Mouse (Mus musculus) intestine, embryonic 16.5 days (tissue): ENCODE measurements around the gene Gpx7. TPM values are rescaled to one million over a fixed set of nuclear protein-coding genes. Genes with fewer than 3 reads are reported as not detected.

Experiments used
- ATAC-seq: fragments of 200-750 bp; cut with Nextera tagmentation; 2 replicates; pipeline ENCODE4 v1.8.0; 2017; ENCODE audit warnings: moderate TSS enrichment, moderate library complexity
- H3K27ac ChIP-seq: fragments of 300-500 bp; sonication (generic); 2 replicates; pipeline ENCODE4 v1.5.1; 2014; ENCODE audit warnings: mild to moderate bottlenecking, low read length
- H3K27me3 ChIP-seq: fragments of 300-500 bp; sonication (generic); replicated peaks from 2 replicates; pipeline ENCODE4 v1.6.1; 2014; ENCODE audit warnings: low read length, control low read depth, mixed read lengths; ENCODE audit not compliant: control insufficient read depth, insufficient read depth
- H3K36me3 ChIP-seq: fragments of 300-500 bp; sonication (generic); 2 replicates; pipeline ENCODE4 v1.6.1; 2014; ENCODE audit warnings: low read length, control low read depth; ENCODE audit not compliant: control insufficient read depth, insufficient read depth
- H3K4me1 ChIP-seq: fragments of 300-500 bp; sonication (generic); 2 replicates; pipeline ENCODE4 v1.6.1; 2014; ENCODE audit warnings: low read length, control low read depth, mixed read lengths; ENCODE audit not compliant: control insufficient read depth, insufficient read depth
- H3K4me2 ChIP-seq: fragments of 300-500 bp; sonication (generic); 2 replicates; pipeline ENCODE4 v1.6.1; 2014; ENCODE audit warnings: low read depth, low read length, control low read depth
- H3K4me3 ChIP-seq: fragments of 300-500 bp; sonication (generic); 2 replicates; pipeline ENCODE4 v1.5.1; 2014; ENCODE audit warnings: mild to moderate bottlenecking, low read length
- H3K9ac ChIP-seq: fragments of 300-500 bp; sonication (generic); 2 replicates; pipeline ENCODE4 v1.6.1; 2014; ENCODE audit warnings: low read depth, low read length
- H3K9me3 ChIP-seq: fragments of 300-500 bp; sonication (generic); 2 replicates; pipeline ENCODE4 v1.6.1; 2016; ENCODE audit warnings: low read length, control low read depth; ENCODE audit not compliant: control insufficient read depth
- WGBS: fragments of 180-500 bp; shearing (Covaris S2); extraction: QIAGEN DNeasy Blood & Tissue Kit; methylation state at CpG from one replicate; pipeline ENCODE4 v1.1.7; 2014; 5-methylcytosine and 5-hydroxymethylcytosine counted together
- polyA plus RNA-seq: library from polyadenylated mRNA; unstranded; fragments of >200 nt; fragmentation: Nextera tagmentation; extraction: Ambion mirVana; gene quantifications from 2 replicates; pipeline ENCODE4 v1.2.1, GENCODE M21; 2015

Gpx7 gene
- polyA plus RNA-seq, 1 experiment from 2014 or later: 34.9 TPM

DNA sequence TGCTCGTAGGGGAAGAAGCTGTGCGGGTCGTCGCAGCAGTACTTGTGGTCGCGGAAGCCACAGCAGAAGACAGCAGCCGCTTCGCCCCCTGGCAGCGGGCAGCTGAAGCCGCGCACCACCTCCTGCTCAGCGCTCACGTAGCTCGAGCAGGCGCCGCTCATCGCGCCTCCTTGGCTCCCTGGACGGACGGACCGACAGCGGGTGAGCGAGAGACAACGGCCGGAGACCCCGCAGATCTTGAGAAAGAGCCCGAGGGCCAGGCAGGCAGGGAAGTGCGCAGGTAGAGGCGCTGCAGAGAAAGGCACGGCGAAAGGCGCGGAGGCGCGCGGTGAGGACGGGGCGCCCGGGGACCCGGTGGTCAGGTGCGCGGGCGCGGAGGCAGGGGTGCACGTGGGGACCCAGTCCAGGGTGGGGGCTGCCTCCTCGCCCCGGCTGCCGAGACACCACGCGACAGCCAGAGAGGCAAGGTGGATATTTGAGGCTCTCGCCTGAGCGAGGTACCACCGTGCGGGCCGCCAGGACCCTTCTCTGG lies 23.5 kb downstream of the Gpx7 start, which contains the start of gene Shisal2a:
Gene Shisal2a, minus strand, starts transcription at position 167 of the 532 bp plus-strand sequence.
- Histone ChIP-seq H3K27me3 (peaks cover 13% of the 10 kb centered on the region), H3K9ac (peak within 1 kb of the TSS; percentile 68), H3K36me3 (no peaks in the 10 kb centered on the region), H3K4me3 (peak within 1 kb of the TSS; percentile 50), H3K4me2 (peak within 1 kb of the TSS; percentile 84), H3K27ac (no peak within 1 kb of the TSS), H3K9me3 (no peaks in the 10 kb centered on the region), H3K4me1 (0 out of 2 replicates have a peak, but pooled peaks cover 6% of the 10 kb centered on the region)
- WGBS: 3% methylated on average over 55 of the region's 55 CpGs
- ATAC-seq: no peak

DNA sequence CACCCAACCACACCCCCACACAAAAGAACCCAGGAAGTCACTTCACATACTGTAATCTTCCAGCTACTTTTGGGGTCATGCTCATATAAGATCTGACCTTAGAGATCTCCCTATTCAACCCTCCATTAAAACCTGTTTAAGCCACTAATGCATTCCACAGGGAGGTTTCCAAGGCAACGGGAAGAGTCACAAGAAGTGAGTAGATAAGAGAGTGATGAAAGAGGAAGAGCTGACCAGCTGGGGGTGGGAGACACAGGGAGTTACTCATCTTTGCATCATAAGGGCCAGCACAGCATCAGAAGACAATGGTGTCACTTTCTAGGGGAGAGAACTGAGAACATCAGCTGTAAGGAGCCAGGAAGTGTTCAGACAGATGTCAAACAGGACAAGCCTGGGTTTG lies 26.6 kb downstream of the Gpx7 start:
- Histone ChIP-seq H3K9me3 (no peaks in the 10 kb centered on the region), H3K36me3 (no peaks in the 10 kb centered on the region), H3K9ac (no peak overlapping the region), H3K4me2 (no peak overlapping the region), H3K27ac (no peak overlapping the region), H3K4me1 (0 out of 2 replicates have a peak, but pooled peaks cover 2% of the 10 kb centered on the region), H3K27me3 (peaks cover 13% of the 10 kb centered on the region), H3K4me3 (no peak overlapping the region)
- 12% methylated on average over 1 of the region's 1 CpGs for WGBS
- no peak for ATAC-seq

- Histone ChIP-seq H3K27me3 (peaks cover 13% of the 10 kb centered on the region), H3K4me2 (no peak overlapping the region), H3K9ac (no peak overlapping the region), H3K36me3 (no peaks in the 10 kb centered on the region), H3K9me3 (no peaks in the 10 kb centered on the region), H3K4me1 (0 out of 2 replicates have a peak, but pooled peaks cover 2% of the 10 kb centered on the region), H3K27ac (no peak overlapping the region), H3K4me3 (no peak overlapping the region)
- 91% methylated on average over 3 of the region's 3 CpGs for WGBS
- ATAC-seq: no peak
These were observed 27.3 kb downstream of the Gpx7 start for GRCm38 (mm10) chr4:108379476-108379875.

DNA sequence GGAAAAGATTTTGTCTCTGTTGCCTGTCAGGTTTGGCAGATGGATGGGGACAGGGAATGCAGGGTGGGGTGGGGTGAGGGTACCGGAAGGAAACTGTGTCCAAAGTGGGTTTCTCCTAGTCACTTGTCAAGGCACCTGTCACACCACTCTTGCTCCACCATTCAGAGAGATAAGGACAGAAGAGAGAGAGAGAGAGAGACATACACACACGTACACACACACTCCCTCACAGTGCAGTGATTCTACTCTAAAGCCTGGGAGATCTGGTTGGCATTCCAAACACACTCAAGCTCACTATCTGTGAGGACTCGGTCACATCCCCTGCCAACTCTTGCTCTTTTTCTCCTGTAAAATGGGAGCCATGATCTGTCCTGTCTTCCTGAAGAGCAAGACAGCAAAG lies 34.6 kb downstream of the Gpx7 start:
- Histone ChIP-seq H3K27ac (no peak overlapping the region), H3K36me3 (no peaks in the 10 kb centered on the region), H3K4me1 (no peaks in the 10 kb centered on the region), H3K4me3 (no peak overlapping the region), H3K9ac (no peak overlapping the region), H3K9me3 (no peaks in the 10 kb centered on the region), H3K27me3 (no peaks in the 10 kb centered on the region), H3K4me2 (no peak overlapping the region)
- WGBS: 59% methylated on average over 3 of the region's 3 CpGs
- no peak for ATAC-seq

DNA sequence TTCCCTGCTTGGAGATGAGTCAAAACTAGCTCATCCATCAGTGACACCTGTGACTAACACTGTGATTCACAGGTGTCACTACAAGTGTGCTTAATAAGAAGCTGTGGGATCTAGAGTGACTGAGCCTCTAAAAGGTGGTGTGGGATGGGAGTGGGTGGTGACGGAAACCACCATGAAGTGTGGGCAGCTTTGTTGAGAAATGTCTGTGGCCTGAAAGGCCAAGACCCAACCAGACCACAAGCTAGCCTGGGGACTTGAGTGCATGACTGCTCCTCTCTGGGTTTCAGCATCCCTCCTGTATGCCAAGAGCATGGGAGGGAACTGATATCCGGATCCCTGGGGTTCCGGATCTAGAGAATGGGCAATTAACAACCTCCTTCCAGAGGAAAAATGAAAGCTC lies 35.3 kb downstream of the Gpx7 start:
- Histone ChIP-seq H3K4me2 (no peak overlapping the region), H3K9ac (no peak overlapping the region), H3K9me3 (no peaks in the 10 kb centered on the region), H3K27ac (no peak overlapping the region), H3K4me1 (no peaks in the 10 kb centered on the region), H3K4me3 (no peak overlapping the region), H3K36me3 (no peaks in the 10 kb centered on the region), H3K27me3 (no peaks in the 10 kb centered on the region)
- ATAC-seq: no peak
- 92% methylated on average over 3 of the region's 3 CpGs for WGBS

- 44% methylated on average over 4 of the region's 4 CpGs for WGBS
- Histone ChIP-seq H3K4me1 (no peaks in the 10 kb centered on the region), H3K4me3 (no peak overlapping the region), H3K27me3 (no peaks in the 10 kb centered on the region), H3K9me3 (no peaks in the 10 kb centered on the region), H3K36me3 (no peaks in the 10 kb centered on the region), H3K4me2 (no peak overlapping the region), H3K9ac (no peak overlapping the region), H3K27ac (no peak overlapping the region)
- peak; percentile 89 for ATAC-seq
These were observed 36.4 kb downstream of the Gpx7 start for GRCm38 (mm10) chr4:108370409-108370808.

GRCm38 (mm10) chr4:108369254-108369653 lies 37.5 kb downstream of the Gpx7 start:
- no peak overlapping the region for H3K4me3 ChIP-seq
- no peak overlapping the region for H3K4me2 ChIP-seq
- peaks cover under 1% of the 10 kb centered on the region for H3K4me1 ChIP-seq
- H3K27me3 ChIP-seq: no peaks in the 10 kb centered on the region
- no peaks in the 10 kb centered on the region for H3K9me3 ChIP-seq
- no peaks in the 10 kb centered on the region for H3K36me3 ChIP-seq
- WGBS: 38% methylated on average over 5 of the region's 5 CpGs
- H3K9ac ChIP-seq: no peak overlapping the region
- peak; percentile 45; the same call in 1 of the 2 replicates for ATAC-seq
- no peak overlapping the region for H3K27ac ChIP-seq

- ATAC-seq: no peak
- 29% methylated on average over 5 of the region's 5 CpGs for WGBS
- no peaks in the 10 kb centered on the region for H3K27me3 ChIP-seq
- no peak overlapping the region for H3K27ac ChIP-seq
- H3K36me3 ChIP-seq: no peaks in the 10 kb centered on the region
- H3K4me2 ChIP-seq: no peak overlapping the region
- no peak overlapping the region for H3K4me3 ChIP-seq
- H3K9me3 ChIP-seq: no peaks in the 10 kb centered on the region
- H3K4me1 ChIP-seq: peaks cover 28% of the 10 kb centered on the region
- H3K9ac ChIP-seq: no peak overlapping the region
These were observed 42.7 kb downstream of the Gpx7 start for GRCm38 (mm10) chr4:108364111-108364476.

DNA sequence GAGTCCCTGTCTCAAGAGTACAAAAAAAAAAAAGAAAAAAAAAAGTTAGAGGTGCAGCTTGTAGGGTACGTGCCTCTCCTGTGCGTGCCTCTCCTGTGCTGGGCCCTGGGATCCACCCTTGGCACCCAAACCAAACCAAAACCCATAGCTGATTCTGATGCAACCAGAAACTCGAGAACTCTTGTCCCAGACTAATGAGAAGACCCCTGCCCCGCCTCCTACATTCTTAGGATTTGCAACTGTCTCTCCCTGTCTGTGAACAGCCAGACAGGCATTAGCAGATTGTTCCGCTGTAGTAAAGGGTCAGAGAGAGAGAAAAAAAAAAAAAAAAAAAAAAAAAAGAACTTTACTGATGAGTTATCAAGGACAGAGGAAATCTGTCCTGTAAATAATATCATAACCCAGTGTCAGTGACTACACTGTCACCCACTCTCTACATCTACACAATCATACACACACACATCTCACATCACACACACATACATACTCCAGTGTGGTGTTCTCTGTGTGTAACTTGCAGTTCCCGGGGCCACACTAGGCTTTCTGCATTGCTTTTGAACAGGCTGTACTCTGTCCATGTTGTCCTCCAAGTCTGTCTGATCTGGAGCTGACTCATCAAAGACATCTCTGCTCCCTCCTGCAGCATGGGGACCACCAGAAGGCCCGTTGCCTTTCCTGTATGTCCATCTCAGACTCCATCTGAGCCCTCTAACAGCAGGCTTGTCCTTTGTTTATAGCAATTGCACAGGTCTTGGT lies 43.2 kb downstream of the Gpx7 start:
- H3K27me3 ChIP-seq: no peaks in the 10 kb centered on the region
- peak overlapping the region; percentile 91 for H3K27ac ChIP-seq
- H3K4me3 ChIP-seq: no peak overlapping the region
- peaks cover 31% of the 10 kb centered on the region for H3K4me1 ChIP-seq
- 16% methylated on average over 7 of the region's 7 CpGs for WGBS
- peak overlapping the region; percentile 6; the same call in 1 of the 2 replicates for H3K9ac ChIP-seq
- peak overlapping the region; percentile 47 for H3K4me2 ChIP-seq
- peak; percentile 39; the same call in 1 of the 2 replicates for ATAC-seq
- H3K9me3 ChIP-seq: no peaks in the 10 kb centered on the region
- no peaks in the 10 kb centered on the region for H3K36me3 ChIP-seq
